Mouse (Mus musculus): ENCODE measurements around the gene Cidec.

The Cidec gene

DNA sequence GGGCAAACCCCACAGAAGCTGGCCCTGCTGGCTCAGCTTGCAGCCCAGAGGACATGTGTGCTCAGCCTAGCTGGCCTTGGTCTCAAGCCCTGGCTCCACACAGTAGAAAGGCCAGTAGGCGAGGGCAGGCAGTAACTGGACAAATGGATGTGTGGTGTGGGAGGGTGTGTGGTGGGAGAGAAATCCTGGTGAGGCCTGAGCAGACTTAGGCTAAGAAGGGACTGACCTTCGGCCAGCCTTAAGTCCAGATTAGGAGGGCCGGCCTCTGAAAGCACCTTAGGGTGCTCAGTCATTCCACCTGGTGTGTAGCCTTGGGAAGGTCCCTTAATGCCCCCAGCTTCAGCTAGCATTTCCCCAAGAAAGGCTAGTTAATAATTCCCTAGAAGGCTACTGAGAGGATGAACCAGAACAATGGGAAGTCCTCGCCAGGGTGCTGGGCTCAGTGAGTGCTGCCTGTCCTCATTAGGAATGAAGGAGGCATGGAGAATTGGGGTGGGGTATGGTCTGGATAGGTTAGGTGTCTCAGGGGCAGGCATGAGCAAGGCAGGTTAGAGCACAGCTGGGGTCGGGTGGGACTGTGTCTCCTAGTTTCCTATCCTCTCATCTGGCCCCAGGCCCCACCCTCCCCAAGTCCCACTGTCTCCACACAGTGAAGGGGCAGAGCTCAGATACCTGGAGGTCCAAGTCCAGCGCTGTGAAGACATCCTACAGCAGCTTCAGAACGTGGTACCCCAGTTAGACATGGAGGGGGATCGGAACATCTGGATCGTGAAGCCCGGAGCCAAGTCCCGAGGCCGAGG is 30.7 kb downstream of the Cidec start:
- DNase-seq = peak; percentile 47

DNA sequence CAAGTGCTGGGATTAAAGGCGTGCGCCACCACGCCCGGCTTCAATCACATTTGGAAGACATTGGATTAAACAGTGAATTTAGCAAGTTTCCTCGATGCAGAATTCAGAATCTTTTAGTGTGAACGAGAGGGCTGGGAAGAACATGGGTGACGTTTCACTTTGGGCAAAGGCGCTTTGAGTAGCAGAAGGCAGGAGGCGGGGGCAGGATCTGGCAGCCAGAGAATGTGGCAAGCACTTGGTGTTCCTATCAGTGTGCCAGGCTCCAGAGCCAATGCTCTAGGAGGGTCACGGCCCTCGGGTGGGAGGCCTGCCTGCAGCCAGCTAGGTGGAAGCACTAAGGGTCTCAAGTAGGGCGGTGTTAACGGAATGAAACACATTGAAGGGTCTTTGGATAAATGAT is 33.5 kb downstream of the Cidec start:
- DNase-seq = no peak

DNA sequence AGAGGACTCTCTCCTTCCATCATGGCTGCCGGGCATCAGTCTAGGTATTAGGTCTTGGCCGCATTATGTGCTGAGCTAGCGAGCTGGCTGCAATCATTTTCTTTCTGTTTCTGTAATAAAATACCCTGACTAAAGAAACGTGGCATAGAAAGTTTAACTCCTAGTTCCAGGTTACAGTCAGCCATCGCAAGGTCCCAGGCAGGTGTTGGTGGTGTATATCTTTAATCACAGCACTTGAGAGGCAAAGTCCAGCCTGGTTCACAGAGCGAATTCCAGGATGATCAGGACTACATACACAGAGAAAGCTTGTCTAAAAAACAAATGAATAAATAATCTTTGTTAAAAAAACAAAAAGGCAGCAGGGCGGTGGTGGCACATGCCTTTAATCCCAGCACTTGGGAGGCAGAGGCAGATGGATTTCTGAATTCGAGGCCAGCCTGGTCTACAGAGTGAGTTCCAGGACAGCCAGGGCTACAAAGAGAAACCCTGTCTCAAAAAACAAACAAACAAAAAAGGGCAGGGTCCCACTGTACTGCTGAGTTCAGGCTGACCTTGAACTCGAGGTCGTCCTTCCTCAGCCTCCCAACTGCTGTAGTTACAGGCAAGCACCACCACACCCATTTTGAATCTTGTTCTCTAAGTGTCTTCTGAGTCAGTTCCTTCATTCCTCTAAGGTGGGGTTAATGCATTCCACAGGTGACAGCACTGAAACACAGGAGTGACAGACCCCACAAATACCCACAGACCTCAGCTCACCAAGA is 39.1 kb downstream of the Cidec start:
- DNase-seq = no peak

DNA sequence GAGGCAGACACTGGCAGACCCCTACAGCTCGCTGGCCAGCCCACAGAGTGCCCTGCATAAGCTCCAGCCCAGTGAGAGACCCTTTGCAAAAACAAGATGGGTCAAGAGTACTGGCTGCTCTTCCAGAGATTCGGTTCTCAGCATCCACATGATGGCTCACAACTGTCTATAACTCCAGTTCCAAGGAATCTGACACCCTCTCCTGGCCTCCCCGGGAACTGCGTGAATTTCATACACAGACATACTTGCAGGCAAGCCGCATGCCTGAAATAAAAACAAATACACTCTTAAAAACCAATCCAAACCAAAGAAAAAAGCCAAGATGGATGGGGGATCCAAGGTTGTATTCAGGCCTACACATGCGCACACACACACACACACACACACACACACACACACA is 40.1 kb downstream of the Cidec start:
- no peak for DNase-seq

DNA sequence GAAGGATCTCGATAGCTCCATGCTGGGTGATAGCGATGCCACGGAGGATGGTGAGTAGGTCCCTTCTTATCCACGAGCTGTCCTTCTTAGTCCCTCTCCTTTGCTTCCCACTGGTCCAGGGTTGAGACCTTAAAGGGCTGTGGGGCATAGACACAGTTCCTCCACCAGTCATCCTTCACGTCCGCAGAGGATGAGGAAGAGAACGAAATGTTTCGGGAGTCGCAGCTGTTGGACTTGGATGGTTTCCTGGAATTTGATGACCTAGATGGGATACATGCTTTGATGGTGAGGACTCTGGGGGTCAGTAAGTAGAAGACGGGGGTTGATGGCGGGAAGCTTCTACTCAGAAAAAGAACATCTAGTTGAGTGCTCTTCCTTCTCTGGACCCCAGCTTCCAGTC is 40.7 kb downstream of the Cidec start:
- no peak for DNase-seq

DNA sequence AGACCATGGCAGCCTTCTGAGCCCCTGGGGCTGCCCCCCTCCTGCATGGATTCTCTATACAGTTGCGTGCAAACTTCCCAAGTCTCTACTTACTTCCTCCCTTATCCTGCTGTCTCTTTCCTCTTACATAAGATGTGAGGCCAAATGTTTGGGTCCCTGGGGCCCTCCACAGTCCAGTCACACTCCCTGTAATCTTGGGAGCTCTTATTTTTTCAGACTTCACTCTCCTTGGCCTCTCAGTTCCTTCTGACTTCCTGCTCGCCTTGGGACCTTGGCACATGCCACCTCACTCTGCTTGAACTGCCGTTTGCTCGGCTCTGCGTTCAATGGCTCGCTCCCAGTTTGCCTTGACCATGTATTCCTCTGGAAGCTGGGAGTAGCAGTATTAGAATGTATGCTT is 41.6 kb downstream of the Cidec start:
- no peak for DNase-seq

DNA sequence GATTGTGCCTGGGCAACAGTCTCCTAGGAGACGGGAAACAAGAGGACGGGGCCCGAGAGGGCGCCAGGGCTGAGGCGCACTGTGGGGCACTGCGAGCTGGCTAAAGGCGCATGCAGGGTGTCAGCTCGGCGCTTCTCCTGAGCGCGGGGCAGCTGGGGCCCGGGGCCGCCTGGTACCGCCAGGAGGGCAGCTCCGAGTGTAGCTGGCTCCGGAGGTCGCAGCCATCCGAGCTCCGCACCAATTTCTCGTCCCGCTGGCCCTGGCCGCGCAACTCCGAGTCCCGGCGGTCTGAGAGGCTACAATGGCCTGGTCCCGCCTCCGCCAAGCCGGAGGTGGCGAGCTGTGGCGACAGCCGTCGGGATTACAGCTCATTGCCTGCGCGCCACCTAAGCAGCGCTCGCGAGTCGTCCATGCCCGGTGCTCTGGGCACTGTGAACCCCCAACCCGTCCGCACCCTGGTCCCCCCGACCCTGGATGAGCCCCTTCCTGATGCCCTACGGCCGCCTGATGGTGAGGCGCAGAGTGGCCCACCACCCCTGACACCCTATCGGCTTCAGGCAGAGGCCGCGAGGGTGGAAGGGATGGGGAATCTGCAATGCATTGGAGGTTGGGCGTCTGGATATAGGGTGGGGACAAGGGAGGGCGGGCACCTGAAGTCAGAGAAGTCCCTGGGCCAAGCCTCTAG is 43.0 kb downstream of the Cidec start:
- peak; percentile 56 for DNase-seq

DNA sequence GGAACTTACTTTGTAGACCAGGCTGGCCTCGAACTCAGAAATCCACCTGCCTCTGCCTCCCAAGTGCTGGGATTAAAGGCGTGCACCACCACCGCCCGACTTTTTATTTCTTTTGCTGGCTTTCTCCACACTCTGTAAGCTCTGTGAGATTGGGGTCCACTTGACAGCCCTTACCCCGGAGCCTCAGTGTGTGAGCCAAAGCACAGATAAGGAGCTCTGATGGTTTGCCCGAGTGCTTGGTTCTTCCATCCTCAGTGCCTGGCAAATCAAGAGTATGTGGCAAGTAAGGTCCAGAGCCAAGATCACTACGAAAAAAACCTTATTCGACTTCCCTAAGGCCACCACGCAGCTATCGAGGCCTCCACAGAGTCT is 43.6 kb downstream of the Cidec start:
- DNase-seq = no peak

DNA sequence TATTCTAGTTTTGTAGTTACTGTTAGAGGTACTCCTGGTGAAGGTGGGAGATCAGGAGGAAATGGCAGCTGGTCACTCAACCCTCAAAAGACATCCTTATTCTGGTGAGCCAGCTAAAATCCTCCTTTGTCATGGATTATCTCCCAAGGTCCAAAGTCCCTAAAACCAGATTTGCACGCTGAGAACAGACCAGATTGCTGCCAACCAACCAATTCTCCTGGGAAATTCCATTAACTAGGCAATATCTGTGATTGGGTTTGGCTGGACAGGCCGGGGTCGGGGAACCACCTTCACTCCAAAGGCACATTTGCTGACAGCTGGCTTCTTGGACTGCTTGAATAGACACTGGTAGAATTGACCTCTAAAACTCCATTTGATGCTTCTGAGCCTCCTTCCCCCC is 44.8 kb downstream of the Cidec start:
- DNase-seq = no peak

DNA sequence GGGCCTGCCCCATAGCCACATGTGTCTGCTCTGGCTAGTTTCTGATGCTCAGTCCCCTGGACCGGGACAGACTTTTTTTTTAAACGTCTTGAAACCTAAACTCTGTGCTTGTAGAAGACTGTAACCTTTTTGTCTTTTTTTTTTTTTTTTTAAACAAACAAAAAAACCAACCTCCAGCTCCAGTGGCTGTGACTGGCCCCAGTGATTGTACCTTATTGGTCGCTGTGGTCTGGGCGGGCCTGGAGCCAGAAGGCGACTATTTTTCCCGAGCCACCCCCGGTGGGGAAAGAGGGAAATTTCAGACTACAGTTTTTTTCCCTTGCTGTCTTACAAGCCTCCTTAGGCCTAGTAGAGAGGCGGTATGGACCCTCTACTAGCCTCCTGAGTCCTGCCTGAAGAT is 46.6 kb downstream of the Cidec start, which contains the start of gene Ttll3:
Gene Ttll3 (plus strand): TSS at position 301 of the 400 bp plus-strand sequence.
- DNase-seq = no peak

DNA sequence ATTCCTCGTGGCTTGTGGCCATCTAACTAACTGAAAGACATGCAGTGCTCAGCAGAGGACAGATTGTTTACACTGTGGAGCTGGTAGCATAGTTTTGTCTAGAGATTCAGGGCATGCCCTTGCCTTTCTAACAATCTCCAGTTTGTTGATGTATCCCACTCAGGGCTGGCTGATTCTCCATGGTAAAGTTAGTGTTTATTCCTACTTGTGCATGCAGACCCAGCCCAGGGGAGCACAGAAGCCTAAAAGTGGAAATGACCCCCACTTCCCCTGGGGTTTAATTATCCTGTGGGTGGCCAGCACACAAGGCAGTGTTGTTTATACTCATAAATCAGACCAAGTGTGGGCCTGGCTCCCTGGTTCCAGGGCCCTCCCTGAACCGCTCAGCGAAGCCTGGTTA is 49.5 kb downstream of the Cidec start:
- DNase-seq = no peak

DNA sequence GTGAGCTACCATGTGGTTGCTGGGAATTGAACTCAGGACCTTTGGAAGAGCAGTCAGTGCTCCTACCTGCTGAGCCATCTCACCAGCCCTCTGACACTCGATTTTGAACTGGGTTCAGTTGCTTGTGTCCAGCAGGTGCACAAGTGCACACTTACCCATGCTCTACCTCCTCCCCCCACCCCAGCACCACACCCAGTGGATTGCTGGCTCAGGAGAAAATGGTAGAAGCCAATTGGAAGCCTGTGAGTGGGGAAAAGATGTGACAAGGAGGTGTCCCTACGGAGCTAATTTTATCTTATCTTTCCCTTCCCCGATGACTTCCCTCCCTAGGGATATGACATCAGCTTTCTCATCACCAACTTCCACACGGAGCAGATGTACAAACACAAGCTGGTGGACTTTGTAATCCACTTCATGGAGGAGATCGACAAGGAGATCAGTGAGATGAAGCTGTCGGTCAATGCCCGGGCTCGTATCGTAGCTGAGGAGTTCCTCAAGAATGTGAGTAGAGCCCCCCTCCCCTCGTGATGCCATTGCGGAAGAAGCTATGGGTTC is 50.3 kb downstream of the Cidec start:
- DNase-seq = no peak

DNA sequence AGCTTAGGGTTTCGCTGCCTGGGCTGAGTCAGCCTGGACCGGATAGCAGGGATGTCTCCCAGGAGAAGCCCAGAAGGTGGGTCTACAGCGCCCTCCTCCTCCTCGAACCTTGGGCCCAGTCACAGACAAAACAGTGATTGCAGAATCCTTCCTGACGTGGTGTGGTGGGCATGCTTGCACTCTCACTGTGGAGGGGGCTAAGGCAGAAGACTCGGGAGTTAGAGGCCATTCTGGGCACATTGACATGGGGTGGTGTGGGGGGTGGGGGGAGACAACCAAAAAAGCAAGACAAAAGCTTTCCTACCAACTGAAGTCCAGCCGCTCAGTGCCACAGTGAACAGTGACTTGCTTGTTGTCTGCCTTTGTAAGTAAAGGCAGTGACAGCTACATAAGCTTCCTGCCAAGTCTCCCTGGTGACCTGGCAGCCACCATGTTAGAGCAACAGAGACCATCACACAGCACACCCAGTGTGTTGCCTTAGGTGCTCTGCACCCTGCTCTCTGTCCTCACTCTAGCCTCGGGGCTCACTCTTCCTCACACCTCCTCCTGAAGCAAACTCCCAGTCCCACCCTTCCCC is 51.1 kb downstream of the Cidec start:
- DNase-seq = no peak

DNA sequence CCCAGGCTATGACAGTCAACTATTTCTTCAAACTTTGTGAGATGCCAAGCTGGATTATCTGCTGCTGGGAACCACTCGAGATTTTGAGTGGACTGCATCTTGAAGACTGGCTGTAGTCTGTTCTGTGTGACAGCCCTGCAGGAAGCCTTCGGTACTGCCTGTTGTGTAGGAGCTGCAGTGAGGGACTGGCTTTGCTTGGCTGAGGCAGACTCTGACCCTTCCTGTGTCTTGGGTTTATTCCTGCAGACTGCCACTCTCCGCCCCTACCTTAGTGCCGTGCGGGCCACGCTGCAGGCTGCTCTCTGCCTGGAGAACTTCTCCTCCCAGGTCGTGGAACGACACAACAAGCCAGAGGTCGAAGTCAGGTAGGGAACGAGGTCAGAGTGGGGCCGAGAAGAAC is 55.1 kb downstream of the Cidec start:
- peak; percentile 31 for DNase-seq

DNA sequence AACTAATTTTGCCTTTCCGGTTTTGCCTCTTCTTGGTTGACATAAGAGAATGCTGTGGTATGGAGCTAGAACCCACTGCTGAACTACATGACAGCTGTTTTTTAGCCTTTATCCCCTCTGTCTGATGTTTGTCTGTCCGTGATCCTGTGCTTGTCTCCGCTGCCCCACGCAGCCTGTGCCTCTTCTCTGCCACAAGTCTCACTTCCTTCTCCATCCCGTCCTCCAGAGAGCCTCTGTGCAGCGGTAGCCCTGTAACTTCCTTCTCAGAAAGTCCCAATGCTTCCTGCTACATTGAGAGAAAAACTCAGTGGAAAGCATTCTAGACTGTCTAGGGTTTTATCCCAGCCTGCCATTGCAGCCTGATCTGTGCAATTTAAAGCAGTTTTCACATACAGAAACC is 56.3 kb downstream of the Cidec start:
- DNase-seq = no peak

DNA sequence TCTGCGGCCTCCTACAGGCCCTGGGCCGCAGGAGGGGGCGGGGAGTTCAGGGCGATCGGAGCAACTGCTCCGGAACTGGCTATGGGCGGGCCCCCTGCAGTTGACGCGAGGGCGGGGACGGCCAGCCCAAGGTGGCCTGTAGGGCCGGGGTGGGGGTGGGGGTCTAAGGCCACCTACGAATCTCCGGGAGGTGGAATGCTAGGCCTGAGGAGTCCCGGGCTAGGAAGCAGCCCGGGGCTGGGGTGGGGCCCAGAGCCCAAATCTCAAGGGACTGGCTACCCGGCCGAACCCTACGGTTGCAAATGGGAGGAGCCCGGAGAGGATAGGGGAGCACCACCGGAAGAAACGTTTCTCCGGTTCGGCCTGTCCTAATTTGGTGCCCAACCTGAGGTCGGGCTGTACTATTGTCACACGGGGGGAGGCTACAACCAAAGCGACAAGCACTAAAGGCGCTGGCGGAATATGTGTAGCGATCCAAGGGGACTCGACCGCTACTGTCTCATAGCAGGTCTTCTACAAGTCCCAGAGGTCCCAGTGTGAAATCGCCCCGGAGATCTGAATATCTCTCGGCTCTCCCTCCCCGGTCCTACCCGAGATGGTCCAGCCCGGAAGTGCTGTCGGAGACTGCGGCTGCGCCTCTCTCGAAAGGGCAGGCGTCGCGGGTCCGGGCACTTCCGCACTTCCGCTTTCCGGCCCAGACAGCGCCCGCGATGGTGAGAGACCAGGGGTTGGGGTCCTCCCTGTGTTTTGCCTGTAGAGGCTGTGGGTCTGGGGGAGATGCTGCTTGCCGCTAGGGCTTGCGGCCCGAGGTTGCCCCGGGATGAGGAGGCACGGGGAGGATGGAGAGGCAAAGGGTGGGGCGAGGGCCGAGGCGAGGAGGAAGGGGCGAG is 57.8 kb downstream of the Cidec start, which contains the start of the genes Tada3 and Arpc4:
Gene Tada3 (minus strand): TSS at position 388 of the 890 bp plus-strand sequence.
Gene Arpc4 (plus strand): TSS at position 620 of the 890 bp plus-strand sequence.
- DNase-seq = peak; percentile 94

DNA sequence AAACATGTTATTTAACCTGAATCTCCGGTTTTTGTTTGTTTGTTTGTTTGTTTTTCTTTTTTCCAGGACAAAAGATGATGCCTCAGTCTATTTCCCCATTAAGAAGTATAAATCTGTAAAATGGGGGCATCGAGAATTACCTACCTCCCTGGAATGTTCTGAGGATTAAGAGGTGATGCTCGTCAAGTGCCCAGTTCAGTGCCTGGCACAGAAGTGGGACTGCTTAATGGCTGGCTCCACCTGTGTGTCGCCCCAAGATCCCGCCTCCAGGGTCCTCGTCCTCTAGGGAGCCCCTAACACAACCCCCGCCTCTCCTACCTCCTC is 58.4 kb downstream of the Cidec start:
- no peak for DNase-seq
